Mouse (Mus musculus) embryonic facial prominence, embryonic 12.5 days (tissue): ENCODE results near the gene Ada. TPM values are rescaled to one million over a fixed set of nuclear protein-coding genes. Genes with fewer than 3 reads are reported as not detected.

Source experiments
- polyA plus RNA-seq: library from polyadenylated mRNA; unstranded; fragments of >200 nt; fragmentation: Nextera tagmentation; extraction: Ambion mirVana; gene quantifications from 2 replicates; pipeline ENCODE4 v1.2.1, GENCODE M21; 2016

The Ada gene
- polyA plus RNA-seq, 1 experiment from 2014 or later, result 8.6 TPM

Other genes starting within 250 kb of the Ada start
- not detected in 2 replicates for gene Hnf4a, start 243.4 kb downstream of the Ada start, polyA plus RNA-seq
- gene Ttpal, start 147.9 kb downstream of the Ada start, polyA plus RNA-seq, result 45.1 and 47.6 TPM in 2 replicates
- 26.1 and 27.0 TPM in 2 replicates for gene Serinc3, start 105.1 kb downstream of the Ada start, polyA plus RNA-seq
- gene Pkig, start 91.9 kb downstream of the Ada start, polyA plus RNA-seq, result 119 and 128 TPM in 2 replicates
- gene Ccn5, start 70.6 kb upstream of the Ada start, polyA plus RNA-seq, result 0.17 and 0.22 TPM in 2 replicates
- not detected in 2 replicates for gene Kcnk15, start 103.4 kb upstream of the Ada start, polyA plus RNA-seq
- 0.73 and 0.87 TPM in 2 replicates for gene Rims4, start 168.4 kb upstream of the Ada start, polyA plus RNA-seq
- 327 and 340 TPM in 2 replicates for gene Ywhab, start 244.7 kb upstream of the Ada start, polyA plus RNA-seq